Mouse (Mus musculus) megakaryocyte, embryonic 14.5 days (primary cell): Measurements from ENCODE around the gene Carm1.

Experiments used
- FLI1 ChIP-seq: IDR thresholded peaks from 2 replicates; pipeline ENCODE4 v1.6.1; 2012; ENCODE audit warnings: low read length, inconsistent platforms, mixed read lengths
- GATA1 ChIP-seq: IDR thresholded peaks from 3 replicates; pipeline ENCODE4 v1.6.1; 2012; ENCODE audit warnings: mixed read lengths, low read length, inconsistent platforms, borderline replicate concordance

DNA sequence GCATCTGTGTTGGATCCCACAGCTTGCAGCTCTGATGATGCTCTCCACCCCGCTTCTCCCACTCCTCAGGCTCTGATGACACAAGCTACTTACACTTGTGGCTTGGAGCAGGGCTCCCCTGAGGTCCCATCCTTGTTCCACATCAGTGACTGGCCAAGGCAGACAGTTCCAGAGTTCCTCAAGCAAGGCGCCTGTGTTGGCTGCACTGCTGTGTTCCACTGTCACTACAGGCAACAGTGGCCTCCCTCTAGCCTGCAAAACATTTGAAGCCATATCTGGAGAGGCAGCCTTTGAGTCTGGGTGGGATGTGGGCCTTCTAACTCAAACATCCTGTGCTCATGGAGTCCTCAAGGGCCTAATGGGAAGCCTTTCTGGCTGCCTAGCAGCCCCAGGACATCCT lies 10.3 kb downstream of the Carm1 start:
- no peak for TF ChIP-seq FLI1
- no peak for TF ChIP-seq GATA1
